Mouse (Mus musculus) megakaryocyte, embryonic 14.5 days (primary cell): Measurements from ENCODE around the gene Cbx8. TPM values are rescaled to one million over a fixed set of nuclear protein-coding genes. Genes with fewer than 3 reads are reported as not detected.
A peak's percentile ranks its signal among the peaks of the same experiment; 100 is the strongest.

Experiments
- H3K27me3 ChIP-seq: replicated peaks from 2 replicates; pipeline ENCODE3; 2012; ENCODE audit warnings: inconsistent platforms
- H3K36me3 ChIP-seq: replicated peaks from 2 replicates; pipeline ENCODE3; 2012; ENCODE audit warnings: low read length, inconsistent platforms, mixed read lengths
- H3K4me1 ChIP-seq: 2 replicates; pipeline ENCODE4 v1.6.1; 2012; ENCODE audit warnings: inconsistent platforms
- H3K4me3 ChIP-seq: replicated peaks from 2 replicates; pipeline ENCODE3; 2012; ENCODE audit warnings: moderate library complexity, mild to moderate bottlenecking, inconsistent platforms
- H3K9me3 ChIP-seq: 2 replicates; pipeline ENCODE4 v1.6.1; 2012; ENCODE audit warnings: inconsistent platforms
- FLI1 ChIP-seq: IDR thresholded peaks from 2 replicates; pipeline ENCODE4 v1.6.1; 2012; ENCODE audit warnings: low read length, inconsistent platforms, mixed read lengths
- GATA1 ChIP-seq: IDR thresholded peaks from 3 replicates; pipeline ENCODE4 v1.6.1; 2012; ENCODE audit warnings: mixed read lengths, low read length, inconsistent platforms, borderline replicate concordance
- polyA plus RNA-seq: library from polyadenylated mRNA; stranded (reverse); fragments of >175 nt; gene quantifications from 2 replicates; pipeline ENCODE4 v1.2.3, GENCODE M21; 2012; ENCODE audit warnings: low replicate concordance; ENCODE audit not compliant: insufficient read depth

Gene Cbx8
- polyA plus RNA-seq, 1 experiment = 2.7 TPM

GRCm38 (mm10) chr11:119077755-119078154, 37.0 kb upstream of the Cbx8 start:
- Histone ChIP-seq H3K4me1 (peaks cover 43% of the 10 kb centered on the region), H3K9me3 (no peaks in the 10 kb centered on the region), H3K4me3 (no peak overlapping the region), H3K27me3 (peaks cover 30% of the 10 kb centered on the region), H3K36me3 (peaks cover 52% of the 10 kb centered on the region)
- TF ChIP-seq GATA1 (no peak), FLI1 (no peak)

- peaks cover 49% of the 10 kb centered on the region for H3K27me3 ChIP-seq
- peaks cover 32% of the 10 kb centered on the region for H3K36me3 ChIP-seq
- TF ChIP-seq FLI1 = no peak
- TF ChIP-seq GATA1 = no peak
- H3K4me3 ChIP-seq = no peak overlapping the region
- peaks cover 24% of the 10 kb centered on the region for H3K4me1 ChIP-seq
- peaks cover 3% of the 10 kb centered on the region; the same call in 1 of the 2 replicates for H3K9me3 ChIP-seq
Measured at GRCm38 (mm10) chr11:119075805-119076204, 35.0 kb upstream of the Cbx8 start.

- Histone ChIP-seq H3K36me3 (peaks cover 14% of the 10 kb centered on the region), H3K4me1 (peaks cover 14% of the 10 kb centered on the region), H3K27me3 (peaks cover 64% of the 10 kb centered on the region), H3K4me3 (no peak overlapping the region), H3K9me3 (peaks cover 14% of the 10 kb centered on the region)
- TF ChIP-seq FLI1 (no peak), GATA1 (no peak)
Measured at GRCm38 (mm10) chr11:119073876-119074433, 33.2 kb upstream of the Cbx8 start.

- Histone ChIP-seq H3K36me3 (peaks cover 5% of the 10 kb centered on the region), H3K27me3 (peaks cover 73% of the 10 kb centered on the region), H3K9me3 (peaks cover 14% of the 10 kb centered on the region), H3K4me3 (no peak overlapping the region), H3K4me1 (peaks cover 13% of the 10 kb centered on the region)
- no peak for TF ChIP-seq FLI1
Measured at GRCm38 (mm10) chr11:119072986-119073385, 32.2 kb upstream of the Cbx8 start.

- H3K27me3 ChIP-seq = peaks cover 79% of the 10 kb centered on the region
- no peak overlapping the region for H3K4me3 ChIP-seq
- H3K36me3 ChIP-seq = no peaks in the 10 kb centered on the region
- peaks cover 14% of the 10 kb centered on the region for H3K9me3 ChIP-seq
- no peak for TF ChIP-seq FLI1
- no peak for TF ChIP-seq GATA1
- peaks cover 13% of the 10 kb centered on the region for H3K4me1 ChIP-seq
Measured at GRCm38 (mm10) chr11:119072239-119072638, 31.5 kb upstream of the Cbx8 start.

- Histone ChIP-seq H3K27me3 (peaks cover 93% of the 10 kb centered on the region), H3K9me3 (peaks cover 23% of the 10 kb centered on the region)
Measured at GRCm38 (mm10) chr11:119066841-119067240, 26.1 kb upstream of the Cbx8 start.

GRCm38 (mm10) chr11:119059256-119059655, 18.5 kb upstream of the Cbx8 start:
- Histone ChIP-seq H3K9me3 (peaks cover 34% of the 10 kb centered on the region), H3K4me3 (no peak overlapping the region), H3K36me3 (no peaks in the 10 kb centered on the region), H3K27me3 (peaks cover 97% of the 10 kb centered on the region), H3K4me1 (peaks cover 55% of the 10 kb centered on the region)
- TF ChIP-seq GATA1 (no peak), FLI1 (no peak)

More at GRCm38 (mm10) chr11:119066841-119067240, 26.1 kb upstream of the Cbx8 start:
- no peaks in the 10 kb centered on the region for H3K36me3 ChIP-seq
- TF ChIP-seq FLI1 = no peak
- TF ChIP-seq GATA1 = no peak
- 0 out of 2 replicates have a peak, but pooled peaks cover 4% of the 10 kb centered on the region for H3K4me1 ChIP-seq
- H3K4me3 ChIP-seq = no peak overlapping the region

- Histone ChIP-seq H3K4me1 (peaks cover 64% of the 10 kb centered on the region), H3K4me3 (peak overlapping the region; percentile 96), H3K36me3 (no peaks in the 10 kb centered on the region), H3K9me3 (peaks cover 34% of the 10 kb centered on the region), H3K27me3 (peaks cover 98% of the 10 kb centered on the region)
- TF ChIP-seq FLI1 (no peak), GATA1 (no peak)
Measured at GRCm38 (mm10) chr11:119058041-119058995, 17.5 kb upstream of the Cbx8 start.

- Histone ChIP-seq H3K9me3 (peaks cover 30% of the 10 kb centered on the region), H3K36me3 (no peaks in the 10 kb centered on the region), H3K4me3 (peak overlapping the region; percentile 96), H3K4me1 (peaks cover 71% of the 10 kb centered on the region), H3K27me3 (peaks cover 98% of the 10 kb centered on the region)
- TF ChIP-seq GATA1 (no peak), FLI1 (no peak)
Measured at GRCm38 (mm10) chr11:119057291-119057690, 16.5 kb upstream of the Cbx8 start.

- peaks cover 75% of the 10 kb centered on the region for H3K4me1 ChIP-seq
- TF ChIP-seq GATA1 (no peak), FLI1 (no peak)
- H3K27me3 ChIP-seq = peaks cover 98% of the 10 kb centered on the region
- no peaks in the 10 kb centered on the region for H3K36me3 ChIP-seq
- H3K4me3 ChIP-seq = peak overlapping the region; percentile 96
- peaks cover 22% of the 10 kb centered on the region for H3K9me3 ChIP-seq
Measured at GRCm38 (mm10) chr11:119056301-119057211, 15.8 kb upstream of the Cbx8 start.
